Mouse (Mus musculus) kidney, adult 11 months (tissue): Measurements from ENCODE around the gene Krtap28-13.

Experiments
- DNase-seq: peaks from one replicate; pipeline ENCODE4 v3.0.0; 2022

The Krtap28-13 gene

GRCm38 (mm10) chr1:83096935-83097334 is 36.2 kb downstream of the Krtap28-13 start:
- DNase-seq = no peak

- DNase-seq = no peak
Measured at GRCm38 (mm10) chr1:83099160-83099559, 38.4 kb downstream of the Krtap28-13 start.

GRCm38 (mm10) chr1:83099580-83100137 is 38.9 kb downstream of the Krtap28-13 start:
- DNase-seq = no peak

- peak; percentile 7 for DNase-seq
Measured at GRCm38 (mm10) chr1:83101891-83102290, 41.2 kb downstream of the Krtap28-13 start.

- no peak for DNase-seq
Measured at GRCm38 (mm10) chr1:83105464-83105863, 44.7 kb downstream of the Krtap28-13 start.

- no peak for DNase-seq
Measured at GRCm38 (mm10) chr1:83107410-83107978, 46.8 kb downstream of the Krtap28-13 start.

- DNase-seq = no peak
Measured at GRCm38 (mm10) chr1:83110992-83111391, 50.3 kb downstream of the Krtap28-13 start.
